Mouse (Mus musculus): ENCODE results near the gene Rho. TPM values are rescaled to one million over a fixed set of nuclear protein-coding genes. Genes with fewer than 3 reads are reported as not detected.

The Rho gene
- total RNA-seq, 1 experiment from 2014 or later, result not detected

- no peak for ATAC-seq (replicated peaks; ENCODE audit: insufficient number of reproducible peaks, low FRiP score, low TSS enrichment, poor library complexity, severe bottlenecking)
These were observed 13.1 kb downstream of the Rho start, which contains the start of gene H1foo for GRCm38 (mm10) chr6:115944638-115945037. TSS of gene H1foo (plus strand) at chr6:115944938.

- ATAC-seq (replicated peaks; ENCODE audit: insufficient number of reproducible peaks, low FRiP score, low TSS enrichment, poor library complexity, severe bottlenecking), result no peak
These were observed 14.1 kb downstream of the Rho start for GRCm38 (mm10) chr6:115945633-115946032.

- no peak for ATAC-seq (replicated peaks; ENCODE audit: insufficient number of reproducible peaks, low FRiP score, low TSS enrichment, poor library complexity, severe bottlenecking)
These were observed 14.8 kb downstream of the Rho start for GRCm38 (mm10) chr6:115946389-115946788.

DNA sequence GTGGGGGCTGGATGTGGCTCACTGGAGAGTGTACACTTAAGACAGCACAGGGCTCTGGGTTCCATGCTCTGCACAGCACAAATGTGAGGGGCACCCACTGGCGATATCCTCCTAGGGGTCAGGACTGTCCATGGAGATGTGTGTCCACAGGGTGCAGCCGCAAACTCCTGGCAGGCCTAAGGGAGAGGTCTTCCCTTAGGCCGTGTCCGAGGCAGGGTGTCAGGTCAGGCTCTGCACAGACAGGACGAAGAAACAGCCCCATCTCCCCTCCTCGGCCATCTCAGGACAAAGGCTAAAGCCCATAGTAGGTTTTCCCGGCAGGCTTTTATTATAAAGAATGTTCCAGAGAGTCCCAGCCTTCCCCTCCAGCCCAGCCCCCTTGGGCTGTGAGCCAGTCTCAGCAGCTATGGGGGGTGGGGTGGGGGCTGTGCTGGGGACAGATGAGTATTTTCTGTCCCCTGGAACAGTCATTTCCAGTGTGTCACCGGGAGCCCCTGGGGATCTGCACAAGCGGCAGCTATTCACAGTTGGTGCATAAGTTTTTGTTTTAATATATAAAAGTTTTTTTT, 23.0 kb downstream of the Rho start:
- ATAC-seq (replicated peaks; ENCODE audit: insufficient number of reproducible peaks, low FRiP score, low TSS enrichment, poor library complexity, severe bottlenecking), result no peak

- no peak for ATAC-seq (replicated peaks; ENCODE audit: insufficient number of reproducible peaks, low FRiP score, low TSS enrichment, poor library complexity, severe bottlenecking)
These were observed 23.6 kb downstream of the Rho start for GRCm38 (mm10) chr6:115955169-115955568.

DNA sequence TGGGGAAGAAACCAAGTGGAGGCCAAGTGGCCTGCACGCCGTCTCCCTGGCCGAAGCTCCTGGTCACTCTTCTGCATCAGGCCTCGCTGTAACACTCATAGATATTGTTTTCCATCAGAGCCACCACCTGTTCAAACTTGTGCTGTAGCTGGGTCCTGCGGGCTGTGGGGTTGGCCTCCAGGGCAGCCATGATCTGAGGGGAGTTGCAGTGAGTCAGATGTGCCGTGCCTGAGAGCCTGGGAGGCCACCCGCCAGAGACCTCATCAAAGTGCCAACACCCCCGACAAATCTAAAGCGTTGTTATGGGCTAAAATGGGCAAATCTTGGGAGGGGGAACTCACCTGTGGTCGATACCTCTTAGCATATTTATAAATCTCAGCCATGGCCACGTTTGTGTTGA, 24.1 kb downstream of the Rho start:
- no peak for ATAC-seq (replicated peaks; ENCODE audit: insufficient number of reproducible peaks, low FRiP score, low TSS enrichment, poor library complexity, severe bottlenecking)

DNA sequence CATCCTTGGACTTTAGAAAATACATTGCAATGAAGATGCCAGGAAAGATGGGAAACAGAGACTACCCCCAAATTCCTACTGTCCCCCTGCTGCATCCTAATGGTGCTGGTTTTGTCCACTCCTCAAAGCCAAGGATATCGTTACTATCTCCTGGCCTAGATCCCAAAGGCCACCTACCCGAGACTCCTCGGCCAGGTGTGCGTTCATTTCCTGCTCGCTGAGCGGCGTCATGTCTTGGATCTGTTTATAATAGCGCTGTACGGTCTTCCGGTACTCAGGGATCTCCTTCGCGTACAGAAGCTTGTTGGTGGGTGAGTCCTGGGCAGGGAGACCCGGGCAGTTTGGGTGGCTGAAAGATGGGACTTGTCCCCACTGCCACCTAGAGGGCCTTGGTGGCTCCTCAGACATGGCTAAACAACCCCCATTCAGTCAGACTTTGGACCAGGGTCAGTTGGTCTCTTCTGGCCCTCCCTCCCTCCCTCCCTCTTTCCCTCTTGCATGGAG, 24.9 kb downstream of the Rho start:
- ATAC-seq (replicated peaks; ENCODE audit: insufficient number of reproducible peaks, low FRiP score, low TSS enrichment, poor library complexity, severe bottlenecking), result no peak

- ATAC-seq (replicated peaks; ENCODE audit: insufficient number of reproducible peaks, low FRiP score, low TSS enrichment, poor library complexity, severe bottlenecking), result no peak
These were observed 25.5 kb downstream of the Rho start for GRCm38 (mm10) chr6:115956922-115957601.

- ATAC-seq (replicated peaks; ENCODE audit: insufficient number of reproducible peaks, low FRiP score, low TSS enrichment, poor library complexity, severe bottlenecking), result no peak
These were observed 26.1 kb downstream of the Rho start for GRCm38 (mm10) chr6:115957681-115958080.

GRCm38 (mm10) chr6:115958445-115958844, 26.9 kb downstream of the Rho start:
- no peak for ATAC-seq (replicated peaks; ENCODE audit: insufficient number of reproducible peaks, low FRiP score, low TSS enrichment, poor library complexity, severe bottlenecking)

- ATAC-seq (replicated peaks; ENCODE audit: insufficient number of reproducible peaks, low FRiP score, low TSS enrichment, poor library complexity, severe bottlenecking), result no peak
These were observed 27.7 kb downstream of the Rho start for GRCm38 (mm10) chr6:115959151-115959691.

DNA sequence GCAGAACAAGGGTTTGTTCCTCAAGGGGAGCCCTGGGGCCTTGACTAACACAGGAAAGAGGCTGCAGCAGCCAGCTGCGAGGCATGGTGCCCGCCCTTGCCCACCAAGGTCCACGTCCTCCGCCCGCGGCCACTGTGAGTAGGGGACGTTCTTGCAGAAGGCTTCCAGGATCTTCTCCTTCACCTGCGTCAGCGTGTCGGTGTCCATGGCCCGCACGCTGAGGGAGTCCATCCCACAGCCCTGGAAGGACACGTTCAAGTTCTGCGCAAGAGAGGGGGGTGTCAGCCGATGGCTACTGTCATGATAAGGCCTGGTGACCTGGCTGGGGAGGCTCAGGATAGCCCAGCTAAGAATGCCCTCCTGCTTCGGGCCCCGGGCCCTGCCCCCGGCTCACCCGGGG, 28.8 kb downstream of the Rho start:
- ATAC-seq (replicated peaks; ENCODE audit: insufficient number of reproducible peaks, low FRiP score, low TSS enrichment, poor library complexity, severe bottlenecking), result no peak

GRCm38 (mm10) chr6:115961743-115962142, 30.2 kb downstream of the Rho start:
- no peak for ATAC-seq (replicated peaks; ENCODE audit: insufficient number of reproducible peaks, low FRiP score, low TSS enrichment, poor library complexity, severe bottlenecking)

- ATAC-seq (replicated peaks; ENCODE audit: insufficient number of reproducible peaks, low FRiP score, low TSS enrichment, poor library complexity, severe bottlenecking), result no peak
These were observed 31.0 kb downstream of the Rho start for GRCm38 (mm10) chr6:115962439-115963085.

- ATAC-seq (replicated peaks; ENCODE audit: insufficient number of reproducible peaks, low FRiP score, low TSS enrichment, poor library complexity, severe bottlenecking), result no peak
These were observed 32.1 kb downstream of the Rho start for GRCm38 (mm10) chr6:115963656-115964055.

DNA sequence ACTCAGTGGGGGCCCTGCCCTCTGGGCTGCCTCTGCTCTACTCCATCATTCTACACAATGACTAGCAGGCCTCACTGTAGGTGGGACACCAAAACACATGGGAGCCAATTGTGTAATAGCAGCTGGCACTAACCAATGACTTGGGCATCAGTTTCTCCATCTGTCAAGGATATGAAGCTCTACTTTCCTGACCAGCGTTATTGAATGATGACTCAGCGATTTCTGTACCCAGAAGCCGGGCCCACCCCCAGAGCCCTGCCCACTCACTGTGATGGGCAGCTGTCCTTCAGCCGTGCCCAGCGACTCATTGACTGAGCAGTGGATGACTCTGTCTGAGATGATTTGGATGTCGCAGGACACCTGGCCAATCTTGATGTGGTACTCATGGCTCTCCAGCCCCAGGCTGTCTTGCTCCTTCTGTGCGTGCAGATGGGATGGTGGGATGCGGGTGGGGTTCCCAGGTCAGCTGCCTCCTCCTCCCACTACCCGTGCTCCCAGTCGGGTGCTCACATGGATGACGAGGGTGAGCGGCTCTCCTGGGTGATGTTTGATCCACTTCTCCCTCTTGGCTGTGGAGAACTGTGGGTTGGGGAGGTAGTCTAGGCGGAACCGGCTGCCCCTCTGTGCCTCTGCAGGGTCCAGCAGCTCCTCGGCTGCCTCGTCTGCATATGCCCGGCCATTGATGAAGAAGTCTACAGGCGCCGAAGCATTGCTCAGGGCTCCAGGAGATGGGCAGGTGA, 34.8 kb downstream of the Rho start:
- ATAC-seq (replicated peaks; ENCODE audit: insufficient number of reproducible peaks, low FRiP score, low TSS enrichment, poor library complexity, severe bottlenecking), result no peak

GRCm38 (mm10) chr6:115967291-115967880, 35.8 kb downstream of the Rho start:
- no peak for ATAC-seq (replicated peaks; ENCODE audit: insufficient number of reproducible peaks, low FRiP score, low TSS enrichment, poor library complexity, severe bottlenecking)

GRCm38 (mm10) chr6:115968086-115968485, 36.5 kb downstream of the Rho start:
- ATAC-seq (replicated peaks; ENCODE audit: insufficient number of reproducible peaks, low FRiP score, low TSS enrichment, poor library complexity, severe bottlenecking), result no peak

- no peak for ATAC-seq (replicated peaks; ENCODE audit: insufficient number of reproducible peaks, low FRiP score, low TSS enrichment, poor library complexity, severe bottlenecking)
These were observed 37.2 kb downstream of the Rho start for GRCm38 (mm10) chr6:115968700-115969099.
